Mouse (Mus musculus) spleen, adult 2 months (tissue): ENCODE data around the gene Iah1.

Experiments used
- CTCF ChIP-seq: fragments of 200-500 bp; IDR thresholded peaks from 2 replicates; pipeline ENCODE4 v1.5.1; 2011; ENCODE audit warnings: mild to moderate bottlenecking, inconsistent platforms; ENCODE audit not compliant: insufficient read depth, insufficient read length, insufficient replicate concordance; ENCODE audit errors: extremely low read depth
- POLR2A ChIP-seq: fragments of 200-500 bp; IDR thresholded peaks from 2 replicates; pipeline ENCODE4 v1.6.1; 2011; ENCODE audit warnings: low read depth, low read length, inconsistent platforms

DNA sequence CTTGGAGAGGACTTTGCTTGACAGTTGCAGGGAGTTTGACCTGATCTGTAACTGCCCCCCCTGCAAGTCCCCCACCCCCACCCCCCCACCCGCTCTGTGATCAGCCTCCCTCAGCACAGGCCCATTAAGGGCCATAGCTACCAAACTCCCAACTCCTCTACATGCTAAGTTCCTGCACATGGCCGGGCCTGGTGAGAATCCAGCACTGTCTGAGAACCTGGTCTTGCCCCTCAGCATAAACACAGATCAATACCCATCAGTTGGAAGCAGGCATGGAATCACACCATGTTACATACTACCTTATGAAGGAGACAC, 49.4 kb upstream of the Iah1 start:
- TF ChIP-seq POLR2A (no peak), CTCF (no peak)
